Mouse (Mus musculus) adrenal gland, adult (tissue): ENCODE measurements around the gene Ltb4r1.

Experiments used
- DNase-seq, 2 experiments: peaks; one replicate each; pipeline ENCODE4 v3.0.0; 2022 to 2023; ENCODE audit warnings: low spot score in 1 of 2; ENCODE audit not compliant: inconsistent age in 2 of 2

Ltb4r1 gene

GRCm38 (mm10) chr14:55745861-55746237 lies 19.9 kb upstream of the Ltb4r1 start:
- no peak for DNase-seq

GRCm38 (mm10) chr14:55747051-55747847 lies 18.5 kb upstream of the Ltb4r1 start:
- DNase-seq, result no peak

GRCm38 (mm10) chr14:55757566-55757965 lies 8.2 kb upstream of the Ltb4r1 start:
- DNase-seq, result no peak

DNA sequence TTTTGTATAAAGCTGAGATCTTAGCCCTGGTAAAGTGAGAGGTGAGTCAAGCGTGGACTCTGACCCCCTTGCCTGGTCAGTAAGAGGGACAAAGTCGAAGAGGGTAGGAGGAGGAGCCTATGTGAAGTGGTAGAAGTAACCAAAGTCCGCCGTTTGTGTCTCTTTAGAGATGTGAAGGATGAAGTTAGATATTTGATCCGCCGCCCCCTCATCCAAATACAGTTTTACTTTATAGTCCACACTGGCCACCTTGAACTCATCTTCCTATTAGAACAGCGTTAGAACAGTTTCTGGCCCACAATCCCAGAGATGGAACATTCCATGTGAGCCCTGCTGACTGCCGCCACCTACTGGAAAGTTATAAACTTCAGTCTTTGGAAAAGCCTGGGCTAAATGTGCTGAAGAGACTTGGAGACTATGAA lies 7.4 kb upstream of the Ltb4r1 start, which contains the start of gene Cideb:
Gene Cideb, minus strand, starts transcription at position 96 of the 422 bp plus-strand sequence.
- peak in 1 of 2 experiments; percentile 80 for DNase-seq

GRCm38 (mm10) chr14:55760156-55760555 lies 5.6 kb upstream of the Ltb4r1 start:
- peak; percentile 81 to 95 for DNase-seq

GRCm38 (mm10) chr14:55761163-55761562 lies 4.6 kb upstream of the Ltb4r1 start, which contains the start of gene Ltb4r2:
Ltb4r2 (plus strand) TSS chr14:55761428.
- no peak for DNase-seq

DNA sequence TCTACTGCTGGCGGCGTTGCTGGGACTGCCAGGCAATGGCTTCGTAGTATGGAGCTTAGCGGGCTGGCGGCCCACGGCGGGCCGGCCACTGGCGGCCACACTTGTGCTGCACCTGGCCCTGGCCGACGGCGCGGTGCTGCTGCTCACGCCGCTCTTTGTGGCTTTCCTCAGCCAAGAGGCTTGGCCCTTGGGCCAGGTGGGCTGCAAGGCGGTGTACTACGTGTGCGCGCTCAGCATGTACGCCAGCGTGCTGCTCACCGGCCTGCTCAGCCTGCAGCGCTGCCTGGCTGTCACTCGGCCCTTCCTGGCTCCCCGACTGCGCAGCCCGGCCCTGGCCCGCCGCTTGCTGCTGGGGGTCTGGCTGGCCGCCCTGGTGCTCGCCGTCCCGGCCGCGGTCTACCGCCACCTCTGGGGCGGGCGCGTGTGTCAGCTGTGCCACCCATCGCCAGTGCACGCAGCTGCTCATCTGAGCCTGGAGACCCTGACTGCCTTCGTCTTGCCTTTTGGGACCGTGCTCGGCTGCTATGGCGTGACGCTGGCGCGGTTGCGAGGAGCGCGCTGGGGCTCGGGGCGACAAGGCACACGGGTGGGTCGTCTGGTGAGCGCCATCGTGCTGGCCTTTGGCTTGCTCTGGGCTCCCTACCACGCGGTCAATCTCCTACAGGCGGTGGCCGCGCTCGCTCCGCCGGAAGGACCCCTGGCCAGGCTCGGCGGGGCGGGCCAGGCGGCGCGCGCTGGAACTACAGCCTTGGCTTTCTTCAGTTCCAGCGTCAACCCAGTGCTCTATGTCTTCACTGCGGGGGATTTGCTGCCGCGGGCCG lies 3.6 kb upstream of the Ltb4r1 start:
- DNase-seq, result peak; percentile 39 to 80

DNA sequence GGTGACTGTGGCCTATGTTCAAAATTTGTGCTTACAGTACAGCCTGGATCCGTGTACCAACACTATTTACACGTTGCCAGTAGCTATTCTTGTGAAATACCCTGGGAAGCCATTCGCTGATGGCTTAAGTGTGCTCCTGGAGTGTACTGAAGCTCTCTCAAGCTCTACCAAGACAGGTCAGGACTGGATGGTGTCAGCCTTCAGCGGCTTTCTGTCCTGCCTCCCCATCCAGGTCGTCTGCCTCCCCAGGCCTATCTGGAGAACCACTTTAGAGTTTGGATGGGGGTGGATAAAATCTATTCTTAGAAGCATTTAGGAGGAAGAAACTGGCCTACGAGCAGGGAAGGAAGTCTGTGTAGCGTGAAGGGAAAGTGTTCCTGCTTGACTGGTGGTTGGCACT lies 2.6 kb upstream of the Ltb4r1 start:
- DNase-seq, result no peak

GRCm38 (mm10) chr14:55767519-55768414 lies 2.0 kb downstream of the Ltb4r1 start:
- DNase-seq, result peak; percentile 57 to 84

DNA sequence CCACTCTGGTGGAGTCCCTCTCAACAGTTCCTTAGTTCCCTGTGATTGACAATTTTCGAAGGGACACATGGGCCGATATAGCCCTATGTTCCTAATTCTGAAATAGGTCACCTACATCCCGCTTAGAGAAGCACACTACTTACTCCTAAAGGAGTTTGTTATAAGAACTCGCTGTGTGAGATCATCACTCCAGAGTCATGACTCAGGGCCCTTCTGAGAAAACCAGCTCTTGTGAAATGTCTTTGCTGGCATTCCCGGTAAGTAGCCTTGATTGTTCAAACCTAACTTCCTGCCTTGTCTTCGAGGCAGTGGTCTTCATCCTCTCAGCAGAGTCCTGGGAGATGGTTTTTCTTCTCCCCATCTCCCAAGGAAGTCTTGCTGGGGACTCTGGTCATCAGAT lies 2.8 kb downstream of the Ltb4r1 start:
- DNase-seq, result peak in 1 of 2 experiments; percentile 86

- no peak for DNase-seq
Observed at GRCm38 (mm10) chr14:55769087-55769703, 3.4 kb downstream of the Ltb4r1 start.

- peak; percentile 2 to 15 for DNase-seq
Observed at GRCm38 (mm10) chr14:55776711-55777110, 10.9 kb downstream of the Ltb4r1 start.

DNA sequence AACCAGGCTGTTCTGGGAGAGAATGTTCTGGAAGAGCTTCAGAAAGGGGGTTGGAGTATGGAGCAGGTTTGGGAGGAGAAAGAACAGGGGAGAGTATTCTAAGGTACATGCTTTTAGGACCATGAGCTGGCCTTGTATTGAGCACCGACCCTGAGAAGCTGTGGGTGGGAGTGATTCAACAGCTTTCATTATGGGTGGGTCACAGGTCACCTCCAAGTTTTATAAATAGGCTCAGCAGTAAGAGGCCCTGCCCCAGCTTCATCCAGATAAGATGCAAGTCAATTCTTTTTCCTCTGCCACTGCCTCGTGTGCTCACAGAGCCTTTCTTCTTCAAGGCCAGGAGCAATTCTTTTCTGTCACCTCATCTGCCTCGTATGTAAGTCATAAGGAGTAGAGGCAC lies 11.4 kb downstream of the Ltb4r1 start:
- DNase-seq, result peak; percentile 0 to 15

DNA sequence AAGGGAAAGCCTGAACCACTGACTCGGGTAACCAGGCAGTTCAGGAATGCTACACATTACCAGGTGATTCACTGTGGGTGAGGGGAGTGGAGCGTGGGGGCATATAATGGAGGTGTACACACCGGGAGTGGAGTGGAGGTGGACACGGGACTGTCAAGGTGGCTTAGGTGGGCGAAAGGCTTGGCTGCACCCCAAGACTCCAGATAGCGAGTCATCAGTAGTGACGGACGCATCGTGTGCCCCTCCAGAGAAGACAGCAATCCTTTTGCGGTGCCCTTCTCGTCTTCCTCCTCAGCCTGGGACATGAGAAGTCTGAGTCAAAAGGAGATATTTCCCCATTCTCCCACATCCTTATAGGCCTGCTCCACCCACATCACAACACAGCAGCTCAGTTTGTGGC lies 12.0 kb downstream of the Ltb4r1 start:
- peak; percentile 2 to 16 for DNase-seq

GRCm38 (mm10) chr14:55778686-55779085 lies 12.9 kb downstream of the Ltb4r1 start:
- peak; percentile 3 to 15 for DNase-seq

DNA sequence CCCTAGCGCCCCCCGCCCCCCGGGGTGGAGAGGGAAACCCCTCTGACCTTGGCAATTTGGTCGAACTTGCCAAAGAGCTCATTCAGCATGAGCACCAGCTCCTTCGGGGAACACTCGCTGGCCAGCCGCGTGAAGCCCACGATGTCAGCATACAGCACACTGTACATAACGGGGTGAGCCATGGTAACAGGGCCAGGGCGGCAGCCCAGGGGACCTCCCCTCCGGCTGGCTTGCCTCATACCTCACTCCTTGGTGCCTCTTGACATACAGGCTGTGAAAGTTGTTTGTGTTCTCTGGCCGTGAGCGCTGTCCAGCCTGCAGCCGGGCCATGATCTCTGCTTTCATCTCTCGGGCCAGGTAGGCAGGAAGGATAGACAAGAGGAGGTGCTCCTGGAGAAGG lies 13.9 kb downstream of the Ltb4r1 start:
- DNase-seq, result peak; percentile 3 to 19

DNA sequence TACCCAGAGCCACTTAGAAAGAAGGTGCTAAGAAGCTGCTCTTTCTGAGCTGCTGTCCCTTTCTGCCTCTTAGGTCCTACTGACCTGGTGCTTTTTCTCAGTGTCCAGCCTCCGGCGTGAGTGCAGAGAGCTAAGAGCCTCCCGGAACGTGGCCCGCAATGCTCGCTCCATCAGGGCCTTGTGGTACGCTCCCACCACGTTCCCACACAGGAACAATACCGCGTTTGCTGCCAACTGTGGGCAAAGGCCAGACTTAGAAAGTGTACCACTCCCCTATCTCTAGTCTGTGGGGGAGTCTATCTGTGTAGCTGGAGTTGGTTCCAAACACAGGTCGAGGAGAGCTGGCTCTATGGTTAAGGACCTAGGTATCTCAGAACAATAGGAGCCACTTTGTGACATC lies 15.0 kb downstream of the Ltb4r1 start:
- peak in 1 of 2 experiments; percentile 6 for DNase-seq

GRCm38 (mm10) chr14:55781310-55781709 lies 15.5 kb downstream of the Ltb4r1 start:
- peak; percentile 68 to 89 for DNase-seq

GRCm38 (mm10) chr14:55782361-55782960 lies 16.7 kb downstream of the Ltb4r1 start:
- DNase-seq, result peak; percentile 6 to 18
